Mouse (Mus musculus): ENCODE measurements around the gene Prkar2a.

DNA sequence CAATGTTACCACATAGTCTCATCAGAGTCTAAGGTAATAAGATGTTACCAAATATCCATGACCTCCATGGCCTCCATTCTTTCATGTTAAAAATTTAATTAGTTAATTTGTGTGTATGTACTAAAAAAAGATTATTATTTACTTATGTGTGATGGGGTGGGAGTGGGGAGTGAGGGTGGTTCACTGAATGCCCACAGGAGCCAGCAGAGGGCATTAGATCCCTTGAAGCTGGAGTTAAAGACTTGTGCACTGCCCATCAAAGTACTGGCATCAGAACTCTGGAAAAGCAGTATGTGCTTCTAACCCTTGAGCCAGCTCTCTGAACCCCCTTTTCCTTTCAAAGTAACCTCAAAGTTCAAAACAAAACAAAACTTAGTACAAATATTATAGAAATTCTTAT is 39.9 kb downstream of the Prkar2a start:
- TF ChIP-seq CHD2 (IDR thresholded peaks at IDR 0.05; ENCODE audit: low read depth, low read length) (no peak), HCFC1 (IDR thresholded peaks at IDR 0.05; ENCODE audit: borderline replicate concordance, insufficient read depth, low read length) (no peak), MAFK (IDR thresholded peaks at IDR 0.05; ENCODE audit: insufficient read depth, low read depth, low read length) (no peak), ZC3H11A (IDR thresholded peaks at IDR 0.05; ENCODE audit: borderline replicate concordance, low read depth, low read length) (no peak), ZNF384 (IDR thresholded peaks at IDR 0.05; ENCODE audit: low read depth, low read length) (no peak)

Measured in ES-E14 (cell line).